In the genomic region with DNA sequence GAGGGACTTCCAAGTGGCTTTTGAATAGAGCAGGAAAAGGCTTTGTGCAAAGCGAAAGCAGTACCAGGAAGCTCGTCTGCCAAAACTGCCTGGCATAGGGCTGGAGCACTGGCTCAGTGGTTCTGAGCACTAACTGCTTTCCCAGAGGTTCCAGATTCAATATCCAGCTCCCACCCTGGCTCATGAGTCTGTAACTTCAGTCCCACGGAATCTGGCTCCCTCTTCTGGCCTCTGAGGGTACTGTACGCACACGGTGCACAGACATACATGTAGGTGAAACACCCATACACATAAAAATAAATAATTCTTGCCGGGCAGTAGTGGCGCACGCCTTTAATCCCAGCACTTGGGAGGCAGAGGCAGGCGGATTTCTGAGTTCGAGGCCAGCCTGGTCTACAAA, we compare ENCODE assay signal across 9 mouse cellular contexts. TPM values are rescaled to one million over a fixed set of nuclear protein-coding genes. Genes with fewer than 3 reads are reported as not detected.
DNase-seq lines count a peak whose midpoint lies in the region; ATAC-seq and TF ChIP-seq lines count a peak whose summit lies in the region.
"Had no signal": no experiment of that assay in that cellular context is flagged by ENCODE, and none has a peak within 500 bp of the region (broad histone marks: within the 10 kb centered on the region; RNA-seq: fewer than 3 reads in every experiment).

No protein-coding gene starts in this region.

- no peak overlapping the region for H3K9ac ChIP-seq in midbrain, embryonic 16.5 days (ENCODE audit: low read depth, low read length)
- no peak overlapping the region for H3K9ac ChIP-seq in liver, postnatal 0 days (replicated peaks)
- H3K9ac ChIP-seq: heart, embryonic 13.5 days had no signal

- peaks cover 23% of the 10 kb centered on the region for H3K4me1 ChIP-seq in midbrain, embryonic 10.5 days
- no peaks in the 10 kb centered on the region for H3K4me1 ChIP-seq in midbrain, embryonic 16.5 days (ENCODE audit: control insufficient read depth, insufficient read depth, low read length)
- H3K4me1 ChIP-seq in liver, postnatal 0 days (ENCODE audit: insufficient read depth) = no peaks in the 10 kb centered on the region

- H3K4me2 ChIP-seq in midbrain, embryonic 16.5 days (ENCODE audit: low read length) = no peak overlapping the region
- no peak overlapping the region for H3K4me2 ChIP-seq in liver, postnatal 0 days (ENCODE audit: low read depth, low read length)
- H3K4me2 ChIP-seq: heart, embryonic 13.5 days had no signal

- peak; percentile 67 for TF ChIP-seq CTCF in brain, embryonic 14.5 days (IDR thresholded peaks at IDR 0.05; ENCODE audit: borderline replicate concordance, extremely low read depth, insufficient read depth, insufficient read length)
- peak; percentile 74 for TF ChIP-seq CTCF in liver, postnatal 0 days (IDR thresholded peaks at IDR 0.05; ENCODE audit: low read depth)

- H3K27ac ChIP-seq in midbrain, embryonic 10.5 days (replicated peaks) = no peak overlapping the region
- H3K27ac ChIP-seq in midbrain, embryonic 16.5 days (ENCODE audit: low read length) = no peak overlapping the region
- H3K27ac ChIP-seq in liver, postnatal 0 days (ENCODE audit: low read depth) = no peak overlapping the region
- H3K27ac ChIP-seq: heart, embryonic 13.5 days had no signal

- TF ChIP-seq EP300 in liver, postnatal 0 days (IDR thresholded peaks at IDR 0.05; ENCODE audit: low read depth) = no peak

- WGBS in midbrain, embryonic 10.5 days = 80% methylated on average over 10 of the region's 10 CpGs
- WGBS in midbrain, embryonic 16.5 days = 80% methylated on average over 10 of the region's 10 CpGs
- 76% methylated on average over 10 of the region's 10 CpGs for WGBS in liver, postnatal 0 days (ENCODE audit: insufficient replicate concordance)

- H3K4me3 ChIP-seq in midbrain, embryonic 10.5 days = no peak overlapping the region
- H3K4me3 ChIP-seq in midbrain, embryonic 16.5 days (ENCODE audit: low read depth, low read length) = no peak overlapping the region
- no peak overlapping the region for H3K4me3 ChIP-seq in liver, postnatal 0 days (ENCODE audit: low read depth, low read length)
- H3K4me3 ChIP-seq: heart, embryonic 13.5 days had no signal

- ATAC-seq in midbrain, embryonic 16.5 days = no peak
- ATAC-seq in liver, postnatal 0 days = no peak

- TF ChIP-seq POLR2A in brain, embryonic 14.5 days (IDR thresholded peaks at IDR 0.05; ENCODE audit: borderline replicate concordance, extremely low read depth, insufficient read depth, insufficient read length, poor library complexity, severe bottlenecking) = no peak

- no peaks in the 10 kb centered on the region for H3K27me3 ChIP-seq in midbrain, embryonic 10.5 days (ENCODE audit: low read depth, poor library complexity, severe bottlenecking)
- no peaks in the 10 kb centered on the region for H3K27me3 ChIP-seq in midbrain, embryonic 16.5 days (ENCODE audit: control insufficient read depth, insufficient read depth, low read depth, low read length)
- H3K27me3 ChIP-seq in liver, postnatal 0 days (ENCODE audit: insufficient read depth, low read length) = no peaks in the 10 kb centered on the region
- H3K27me3 ChIP-seq: heart, embryonic 13.5 days had no signal

- DNase-seq in adrenal gland, postnatal 10 days = peak; percentile 66
- no peak for DNase-seq in adrenal gland, adult 2 months
- DNase-seq in midbrain, embryonic 10.5 days (ENCODE audit: low spot score) = peak; percentile 57
- DNase-seq in brain, embryonic 14.5 days (ENCODE audit: low read depth) = peak; percentile 75
- peak; percentile 30 for DNase-seq in gastrocnemius, postnatal 25 days
- DNase-seq in liver, postnatal 0 days = peak; percentile 67
- no peak for DNase-seq in natural killer cell, adult 2 months (ENCODE audit: low spot score in 2 of 2)

- no peaks in the 10 kb centered on the region for H3K36me3 ChIP-seq in midbrain, embryonic 10.5 days
- H3K36me3 ChIP-seq in midbrain, embryonic 16.5 days (ENCODE audit: control insufficient read depth, insufficient read depth, low read length) = no peaks in the 10 kb centered on the region
- no peaks in the 10 kb centered on the region for H3K36me3 ChIP-seq in liver, postnatal 0 days (replicated peaks; ENCODE audit: insufficient read depth, low read length)
- H3K36me3 ChIP-seq: heart, embryonic 13.5 days had no signal

- peaks cover 7% of the 10 kb centered on the region for H3K9me3 ChIP-seq in midbrain, embryonic 10.5 days (replicated peaks)
- peaks cover 6% of the 10 kb centered on the region; the same call in 1 of the 2 replicates for H3K9me3 ChIP-seq in midbrain, embryonic 16.5 days (replicated peaks; ENCODE audit: control insufficient read depth, low read length, poor library complexity, severe bottlenecking)
- H3K9me3 ChIP-seq in liver, postnatal 0 days (ENCODE audit: low read length) = 0 out of 2 replicates have a peak, but pooled peaks cover 3% of the 10 kb centered on the region

RNA-seq across cellular contexts. Expression of a gene that starts 37.4 kb away (rescaled TPM):
- total RNA-seq in adrenal gland, postnatal 10 days (2021) = 10 to 100 TPM; 77.5 to 98.6 TPM
- total RNA-seq in adrenal gland, adult 2 months (2021) = 10 to 100 TPM; 58.6 to 72.1 TPM
- 91.5 and 110 TPM in 2 replicates for polyA plus RNA-seq in adrenal gland, adult 2 months (2012; rRNA removed)
- polyA plus RNA-seq in midbrain, embryonic 10.5 days (2016; fragmentation: Nextera tagmentation; extraction: Ambion mirVana) = 18.7 and 23.2 TPM in 2 replicates
- 23.3 and 27.7 TPM in 2 replicates for polyA plus RNA-seq in midbrain, embryonic 16.5 days (2015; fragmentation: Nextera tagmentation; extraction: Ambion mirVana)
- polyA plus RNA-seq in brain, embryonic 14.5 days (2012; rRNA removed) = 66.0 and 101 TPM in 2 replicates
- total RNA-seq in gastrocnemius, postnatal 25 days (2021) = 10 to 100 TPM; 25.2 to 31.6 TPM
- 2.9 and 4.0 TPM in 2 replicates for polyA plus RNA-seq in liver, postnatal 0 days (2015; fragmentation: Nextera tagmentation; extraction: Ambion mirVana)

RNA-seq across cellular contexts. Expression of a gene that starts 40.3 kb away (rescaled TPM):
- 10 to 100 TPM in 1 of 2 experiments, 1 to 10 TPM in 1; 9.4 to 12.7 TPM for total RNA-seq in adrenal gland, postnatal 10 days (2021)
- 10 to 100 TPM in 1 of 2 experiments, 1 to 10 TPM in 1; 9.6 to 11.4 TPM for total RNA-seq in adrenal gland, adult 2 months (2021)
- 42.3 and 44.3 TPM in 2 replicates for polyA plus RNA-seq in adrenal gland, adult 2 months (2012; rRNA removed)
- polyA plus RNA-seq in midbrain, embryonic 10.5 days (2016; fragmentation: Nextera tagmentation; extraction: Ambion mirVana) = 23.4 and 24.6 TPM in 2 replicates
- 29.9 and 35.1 TPM in 2 replicates for polyA plus RNA-seq in midbrain, embryonic 16.5 days (2015; fragmentation: Nextera tagmentation; extraction: Ambion mirVana)
- polyA plus RNA-seq in brain, embryonic 14.5 days (2012; rRNA removed) = 28.5 and 34.8 TPM in 2 replicates
- 1 to 10 TPM; 5.6 to 6.8 TPM for total RNA-seq in gastrocnemius, postnatal 25 days (2021)
- polyA plus RNA-seq in liver, postnatal 0 days (2015; fragmentation: Nextera tagmentation; extraction: Ambion mirVana) = 1.8 and 3.2 TPM in 2 replicates

RNA-seq across cellular contexts. Expression of a gene that starts 51.7 kb away (rescaled TPM):
- 1,000 to 10,000 TPM; 2,913 to 2,936 TPM for total RNA-seq in adrenal gland, postnatal 10 days (2021)
- 1,000 to 10,000 TPM; 3,681 to 3,786 TPM for total RNA-seq in adrenal gland, adult 2 months (2021)
- 3,805 and 4,221 TPM in 2 replicates for polyA plus RNA-seq in adrenal gland, adult 2 months (2012; rRNA removed)
- 12,690 and 13,877 TPM in 2 replicates for polyA plus RNA-seq in midbrain, embryonic 10.5 days (2016; fragmentation: Nextera tagmentation; extraction: Ambion mirVana)
- polyA plus RNA-seq in midbrain, embryonic 16.5 days (2015; fragmentation: Nextera tagmentation; extraction: Ambion mirVana) = 13,967 and 14,266 TPM in 2 replicates
- polyA plus RNA-seq in brain, embryonic 14.5 days (2012; rRNA removed) = 3,867 and 5,124 TPM in 2 replicates
- total RNA-seq in gastrocnemius, postnatal 25 days (2021) = 100 to 1,000 TPM; 487 to 619 TPM
- polyA plus RNA-seq in liver, postnatal 0 days (2015; fragmentation: Nextera tagmentation; extraction: Ambion mirVana) = 6,710 and 7,738 TPM in 2 replicates

Comparison
In these comparisons a context has a peak if more than half of its experiments do, and no peak if none do; other contexts are left out.
1. DNase-seq: peak in adrenal gland, postnatal 10 days (single experiment), midbrain, embryonic 10.5 days (single experiment), brain, embryonic 14.5 days (single experiment), gastrocnemius, postnatal 25 days (single experiment) and liver, postnatal 0 days (single experiment); none in adrenal gland, adult 2 months (single experiment) and natural killer cell, adult 2 months (0 of 2).